Mouse (Mus musculus) kidney, postnatal 25 days (tissue): ENCODE measurements at regions not wholly inside any gene's neighbourhood (a gene's known extent, or its start where the extent isn't known, plus 50 kb on each side); places are given as distances from the start of the nearest gene placed in this dataset.
A peak's percentile ranks its signal among the peaks of the same experiment; 100 is the strongest.
"Not testable (repeated sequence)": the region's sequence is repeated elsewhere in the genome, so short reads cannot be mapped to it uniquely, and the experiment has no call there.

Source experiments
- DNase-seq, 2 experiments: peaks; one replicate each; pipeline ENCODE4 v3.0.0; 2021; ENCODE audit warnings: mixed read lengths in 2 of 2

DNA sequence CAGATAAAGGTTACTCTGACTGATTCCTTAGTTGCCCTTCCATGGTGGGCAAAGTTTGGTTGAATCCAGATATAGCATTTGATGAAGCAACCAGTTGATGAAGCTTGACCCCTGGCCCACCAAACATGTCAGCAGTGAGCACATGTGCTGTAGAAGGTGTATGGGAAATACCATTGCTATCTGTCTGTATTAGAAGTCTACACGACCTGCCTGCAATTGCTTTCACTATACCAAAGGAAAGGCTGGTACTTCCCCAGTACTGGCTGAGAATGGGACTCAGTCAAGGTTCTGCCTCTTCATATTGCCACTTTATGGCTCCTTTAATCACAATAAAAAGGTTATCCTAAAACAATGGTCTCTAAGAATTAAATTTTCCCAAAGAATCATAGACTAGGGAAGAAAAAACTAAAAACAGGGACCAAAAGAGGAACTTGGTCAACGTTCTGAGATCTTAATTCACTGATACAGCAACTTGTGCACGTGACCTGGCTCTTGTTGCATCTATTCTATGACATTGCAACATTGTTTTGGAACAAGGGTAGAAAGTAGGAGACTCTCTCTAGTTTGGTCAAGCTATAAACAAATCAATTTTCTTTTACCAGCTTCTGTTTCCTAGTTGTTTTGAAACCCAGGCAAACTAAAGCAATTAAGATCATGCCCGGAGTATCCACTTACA is 284.0 kb downstream of the Rapgef2 start:
- DNase-seq, result no peak

- DNase-seq, result no peak
These were observed 284.6 kb downstream of the Rapgef2 start for GRCm38 (mm10) chr3:79001754-79002153.

- DNase-seq, result no peak
These were observed 286.0 kb downstream of the Rapgef2 start for GRCm38 (mm10) chr3:79000293-79000692.

- no peak for DNase-seq
These were observed 286.5 kb downstream of the Rapgef2 start for GRCm38 (mm10) chr3:78999803-79000202.

- DNase-seq, result peak; percentile 50 to 63
These were observed 298.2 kb downstream of the Rapgef2 start for GRCm38 (mm10) chr3:78988120-78988519.

DNA sequence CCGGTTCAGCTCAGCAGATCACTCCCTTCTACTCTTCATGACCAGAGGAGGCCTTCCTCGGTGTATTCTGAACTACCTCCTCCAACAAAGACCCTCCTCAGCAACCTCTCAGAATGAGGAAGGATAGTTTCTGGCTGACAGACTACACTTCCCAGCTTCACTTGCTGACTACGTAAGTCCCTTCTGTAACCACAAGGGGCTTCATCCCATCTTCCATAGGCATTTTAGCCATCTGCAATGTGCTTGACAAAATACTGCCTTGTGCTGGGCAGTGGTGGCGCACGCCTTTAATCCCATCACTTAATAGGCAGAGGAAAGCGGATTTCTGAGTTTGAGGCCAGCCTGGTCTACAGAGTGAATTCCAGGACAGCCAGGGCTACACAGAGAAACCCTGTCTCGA is 299.6 kb downstream of the Rapgef2 start:
- no peak for DNase-seq

DNA sequence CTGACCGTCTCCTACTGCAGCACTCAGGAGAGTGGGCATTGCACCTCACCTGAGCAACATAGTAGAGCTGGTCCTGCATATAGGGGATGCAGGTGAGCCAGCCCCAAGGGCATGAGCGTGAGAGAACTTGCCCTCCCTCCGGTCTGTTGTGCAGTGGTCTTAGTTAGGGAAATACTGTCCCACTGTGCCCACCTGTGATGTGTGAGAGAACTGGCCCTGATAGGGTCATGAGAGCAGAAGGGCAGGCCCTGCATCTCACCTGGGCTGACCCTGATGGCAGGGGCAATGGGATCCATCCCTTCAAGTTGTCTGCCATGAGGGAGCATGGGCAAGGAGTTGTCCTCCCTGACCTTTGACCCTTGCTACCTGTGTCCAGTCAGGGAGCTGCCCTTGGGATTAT is 305.3 kb downstream of the Rapgef2 start:
- DNase-seq, result no peak

DNA sequence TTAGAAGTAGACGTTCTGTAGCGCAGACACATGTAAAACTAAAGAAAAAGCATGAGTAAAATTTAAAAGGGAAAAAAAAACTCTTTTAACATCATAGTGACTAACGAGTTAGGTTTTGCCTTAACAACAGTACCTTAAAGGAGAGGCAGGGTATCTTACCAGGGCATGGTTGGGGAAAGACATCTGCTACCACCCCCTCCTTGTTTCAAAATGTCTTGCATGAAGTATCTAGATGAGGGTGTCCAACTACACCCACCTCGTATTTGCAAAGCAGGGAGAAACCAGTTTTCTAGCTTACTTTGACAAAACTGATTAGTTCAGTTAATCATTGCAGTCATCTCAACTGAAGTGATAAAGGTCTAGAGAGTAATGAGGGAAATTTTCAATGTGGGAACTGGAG is 307.5 kb downstream of the Rapgef2 start:
- no peak for DNase-seq

DNA sequence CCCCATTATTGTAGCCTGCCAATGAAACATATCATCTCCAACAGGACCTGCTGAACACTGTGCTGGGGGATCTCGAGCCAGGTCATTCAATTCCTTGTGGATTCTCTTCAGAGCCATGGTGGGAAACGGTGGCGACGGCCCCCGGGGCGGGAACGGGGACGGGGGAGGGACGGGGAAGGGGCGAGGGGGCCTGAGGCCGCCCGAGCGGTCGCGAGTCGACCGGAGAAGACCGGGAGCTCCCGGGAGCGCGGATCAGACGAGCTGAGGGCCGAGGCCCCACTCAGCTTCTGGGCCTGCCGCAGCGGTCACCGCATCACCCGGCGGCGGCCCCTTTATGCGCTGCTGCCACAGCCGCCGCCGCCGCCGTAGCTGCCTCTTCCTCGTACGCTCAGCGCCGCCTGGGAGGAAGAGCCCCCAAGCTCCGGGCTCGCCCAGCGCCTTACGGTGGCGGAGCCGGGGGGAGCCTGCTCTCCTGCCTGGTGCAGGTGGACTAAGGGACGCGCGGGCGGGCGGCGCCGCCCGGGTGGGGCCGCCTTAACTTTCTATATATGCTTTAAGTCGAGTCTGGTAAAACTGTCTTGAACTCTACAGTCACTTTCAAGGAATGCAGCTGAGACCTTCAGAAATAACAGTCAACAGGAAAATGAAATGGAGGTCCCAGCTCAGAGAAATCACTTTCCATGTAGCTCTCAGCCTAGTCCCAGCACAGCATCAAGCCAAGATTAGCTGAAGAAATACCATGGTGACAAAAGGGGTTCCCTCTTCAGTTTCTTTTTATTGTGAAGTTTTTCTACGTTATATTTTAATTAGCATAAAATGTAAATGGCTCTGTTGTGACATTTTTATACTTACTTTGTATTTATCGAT is 319.4 kb downstream of the Rapgef2 start:
- not testable (repeated sequence) for DNase-seq

GRCm38 (mm10) chr3:78964231-78964858 is 322.0 kb downstream of the Rapgef2 start:
- DNase-seq, result no peak

DNA sequence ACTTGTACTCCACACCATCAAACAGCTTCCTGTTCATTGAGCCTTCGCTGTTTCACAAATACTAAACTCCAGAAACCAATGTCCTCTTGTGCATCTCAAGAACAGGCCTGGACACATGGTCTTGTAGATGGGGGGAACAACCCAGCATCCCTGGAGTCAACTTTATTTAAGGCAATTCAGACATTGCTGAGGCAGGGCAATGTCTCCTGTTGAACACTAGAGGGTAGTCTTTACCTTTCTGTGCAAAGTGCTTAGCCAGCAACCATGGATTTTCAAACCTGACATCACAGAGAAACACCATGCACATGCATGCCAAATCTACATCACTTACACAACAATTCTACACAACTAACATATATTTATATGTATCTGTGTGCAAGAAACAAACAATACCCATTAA is 327.5 kb downstream of the Rapgef2 start:
- peak in 1 of 2 experiments; percentile 35 for DNase-seq

DNA sequence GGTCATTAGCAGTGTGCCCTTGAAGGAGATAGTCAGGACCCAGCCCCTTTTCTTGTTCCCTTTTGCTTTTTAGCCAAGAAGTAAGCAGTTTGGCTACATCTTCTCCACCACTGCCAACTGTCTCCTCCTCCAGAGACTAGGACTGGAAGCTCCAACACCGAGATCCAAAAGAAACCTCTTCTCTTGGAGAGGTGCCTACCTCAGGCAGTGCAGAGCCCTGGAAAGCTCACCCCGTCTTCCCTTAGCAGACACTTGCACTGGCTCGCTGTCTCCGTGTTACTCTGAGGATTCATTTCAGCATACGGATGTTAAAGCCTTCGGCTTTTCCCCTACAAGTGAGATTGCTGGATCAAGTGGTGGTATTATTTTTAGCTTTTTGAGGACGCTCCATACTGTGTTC is 331.0 kb downstream of the Rapgef2 start:
- DNase-seq, result no peak

DNA sequence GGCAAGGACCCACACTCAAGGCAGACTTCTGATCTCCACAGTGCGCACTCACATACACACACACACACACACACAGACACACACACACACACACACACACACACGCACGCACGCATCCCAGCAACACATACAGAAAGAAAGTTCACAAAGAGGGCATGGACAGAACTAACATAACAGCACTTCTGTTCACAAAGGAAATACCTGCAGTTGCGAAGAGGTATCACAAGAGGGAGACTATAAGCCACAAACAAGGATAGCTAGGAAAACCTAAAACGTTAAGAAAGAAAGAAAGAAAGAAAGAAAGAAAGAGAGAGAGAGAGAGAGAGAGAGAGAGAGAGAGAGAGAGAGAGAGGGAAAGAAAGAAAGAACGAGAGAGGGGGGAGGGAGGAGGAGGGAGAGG is 336.9 kb downstream of the Rapgef2 start:
- DNase-seq, result not testable (repeated sequence)

GRCm38 (mm10) chr3:78948700-78949099 is 337.6 kb downstream of the Rapgef2 start:
- DNase-seq, result no peak

DNA sequence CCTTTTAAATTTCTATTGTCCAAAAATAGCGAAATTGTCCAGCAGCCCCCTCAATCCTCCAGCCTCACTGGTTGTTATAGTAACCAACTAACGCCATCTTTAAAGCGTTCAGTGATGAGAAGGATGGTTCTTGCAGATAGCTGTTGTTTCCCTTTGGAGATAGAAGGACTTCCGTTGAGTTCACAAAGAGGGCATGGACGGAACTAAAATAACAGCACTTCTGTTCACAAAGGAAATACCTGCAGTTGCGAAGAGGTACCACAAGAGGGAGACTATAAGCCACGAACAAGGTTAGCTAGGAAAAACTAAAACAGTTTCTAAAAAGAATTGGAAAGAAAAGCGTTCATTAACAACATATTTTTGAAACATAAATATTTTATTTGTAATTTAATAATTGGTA is 338.1 kb downstream of the Rapgef2 start:
- DNase-seq, result peak in 1 of 2 experiments; percentile 83

GRCm38 (mm10) chr3:78947183-78947582 is 339.1 kb downstream of the Rapgef2 start:
- no peak for DNase-seq

DNA sequence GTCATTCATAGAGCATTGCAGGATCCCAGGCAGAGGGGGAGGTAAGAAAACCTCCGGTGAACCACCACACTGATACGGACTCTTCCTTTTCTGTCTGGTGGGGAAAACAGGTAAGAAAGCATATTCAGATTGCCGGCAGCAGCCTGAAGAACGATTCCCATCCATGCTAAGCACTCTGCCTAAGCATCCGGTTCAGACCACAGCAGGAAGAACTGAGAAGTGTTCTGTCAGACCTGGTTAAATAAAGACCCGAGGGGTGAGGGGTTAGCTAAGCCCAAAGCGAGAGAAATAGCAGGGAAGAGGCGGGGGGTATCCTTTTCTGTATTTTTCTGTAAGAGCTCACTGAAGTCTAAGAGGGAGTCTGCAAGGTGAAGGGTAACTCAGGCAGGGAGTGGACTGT is 342.1 kb downstream of the Rapgef2 start:
- DNase-seq, result no peak

- no peak for DNase-seq
These were observed 353.3 kb downstream of the Rapgef2 start for GRCm38 (mm10) chr3:78932975-78933374.

GRCm38 (mm10) chr3:78919850-78920249 is 366.5 kb downstream of the Rapgef2 start:
- no peak for DNase-seq

GRCm38 (mm10) chr3:78919407-78919806 is 366.9 kb downstream of the Rapgef2 start:
- DNase-seq, result peak; percentile 60 to 67

DNA sequence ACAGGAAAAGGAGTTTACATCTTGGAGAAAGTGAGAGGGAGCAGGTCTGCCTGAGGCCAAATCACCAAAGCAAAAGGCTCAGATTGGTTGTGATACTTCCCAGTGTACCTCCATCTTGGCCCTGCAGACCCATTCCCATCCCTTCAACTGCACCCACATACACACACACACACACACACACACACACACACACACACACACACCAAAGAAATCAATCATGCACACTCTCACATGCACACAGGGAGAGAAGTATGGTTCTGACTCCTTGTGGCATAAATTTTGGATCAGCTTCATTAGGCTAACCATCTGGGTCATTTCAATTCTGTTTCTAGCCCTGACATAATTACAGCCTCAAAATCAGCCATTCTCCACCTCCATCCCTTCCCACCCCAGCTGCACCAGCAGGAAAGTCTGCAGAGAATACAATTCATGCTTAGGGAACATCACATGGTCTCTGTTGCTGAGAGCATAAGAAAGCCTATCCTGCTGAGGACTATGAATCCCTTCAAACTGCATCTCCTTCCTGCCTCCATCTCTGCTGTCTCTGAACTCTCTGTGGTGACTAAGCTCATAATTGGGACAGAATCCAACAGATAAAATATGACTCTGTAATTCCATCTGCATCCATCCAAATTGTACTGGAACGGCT is 378.0 kb downstream of the Rapgef2 start:
- DNase-seq, result no peak

- DNase-seq, result no peak
These were observed 378.5 kb downstream of the Rapgef2 start for GRCm38 (mm10) chr3:78907778-78908177.

DNA sequence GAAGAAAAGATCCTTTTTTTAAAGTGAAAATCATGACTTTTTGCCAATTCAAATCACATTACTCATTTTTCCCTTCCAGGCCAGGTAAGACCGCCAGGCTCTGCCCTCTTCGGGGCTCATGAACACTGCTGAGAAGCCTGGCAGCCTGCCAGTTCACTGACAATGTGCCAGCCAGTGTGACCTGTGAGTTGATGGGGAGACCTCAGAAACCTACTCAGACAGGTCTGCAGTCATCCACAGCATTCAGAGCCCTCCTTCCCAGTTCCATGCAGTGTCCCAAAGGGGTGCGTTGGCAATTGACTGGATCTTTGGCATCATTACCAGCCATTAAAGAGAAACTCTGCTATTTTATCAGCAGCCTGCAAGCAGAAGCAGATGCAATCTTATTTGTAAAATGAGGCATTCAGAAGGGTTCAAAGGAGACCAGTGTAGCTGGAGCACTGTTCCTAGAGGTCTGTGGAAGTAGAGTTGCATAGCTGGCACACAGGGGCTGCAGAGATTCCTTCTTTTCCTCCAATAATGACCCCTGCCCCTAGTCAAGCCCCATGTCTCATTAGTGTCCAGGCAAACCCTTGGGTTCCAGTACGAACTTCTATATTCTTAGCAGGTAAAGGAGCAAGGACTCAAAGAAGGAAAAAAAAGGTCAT is 384.4 kb downstream of the Rapgef2 start:
- DNase-seq, result peak; percentile 63
